ENCODE assay signal across 7 mouse cellular contexts in the genomic region with DNA sequence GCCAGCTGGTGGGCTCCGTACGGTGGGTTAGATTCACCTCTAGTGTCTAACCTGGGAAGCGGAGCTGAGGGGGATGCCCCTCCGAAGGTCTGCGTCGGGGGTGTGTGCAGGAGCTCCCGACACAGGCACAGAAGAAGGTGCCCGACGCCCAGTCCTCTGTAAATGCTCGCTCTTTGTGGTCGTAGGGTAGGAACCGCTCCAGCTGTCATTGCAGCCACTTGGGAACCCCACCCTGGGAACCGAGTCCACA. TPM values are rescaled to one million over a fixed set of nuclear protein-coding genes. Genes with fewer than 3 reads are reported as not detected.
A peak's percentile ranks its signal among the peaks of the same experiment; 100 is the strongest.
DNase-seq lines count a peak whose midpoint lies in the region; ATAC-seq and TF ChIP-seq lines count a peak whose summit lies in the region.

No protein-coding gene starts in this region.

- TF ChIP-seq CTCF in hindbrain, postnatal 0 days (IDR thresholded peaks at IDR 0.05; ENCODE audit: low read depth): no peak

- H3K27me3 ChIP-seq in lung, embryonic 16.5 days (ENCODE audit: control insufficient read depth, insufficient read depth, low read depth, low read length): no peaks in the 10 kb centered on the region
- no peaks in the 10 kb centered on the region for H3K27me3 ChIP-seq in embryonic facial prominence, embryonic 14.5 days (replicated peaks; ENCODE audit: control insufficient read depth, insufficient read depth, low read length)
- H3K27me3 ChIP-seq in hindbrain, postnatal 0 days (ENCODE audit: insufficient read depth, low read length): no peaks in the 10 kb centered on the region
- H3K27me3 ChIP-seq in midbrain, embryonic 15.5 days (replicated peaks): no peaks in the 10 kb centered on the region

- ATAC-seq in lung, embryonic 16.5 days (ENCODE audit: low read depth): peak; percentile 32
- ATAC-seq in embryonic facial prominence, embryonic 14.5 days (ENCODE audit: low read depth): peak; percentile 27; the same call in 1 of the 2 replicates
- peak; percentile 36 for ATAC-seq in hindbrain, postnatal 0 days
- peak; percentile 61; the same call in 1 of the 2 replicates for ATAC-seq in midbrain, embryonic 15.5 days (replicated peaks)

- peak overlapping the region; percentile 93 for H3K27ac ChIP-seq in lung, embryonic 16.5 days (ENCODE audit: low read length)
- peak overlapping the region; percentile 93 for H3K27ac ChIP-seq in embryonic facial prominence, embryonic 14.5 days (replicated peaks; ENCODE audit: low read depth, low read length)
- H3K27ac ChIP-seq in hindbrain, postnatal 0 days: peak overlapping the region; percentile 97
- peak overlapping the region; percentile 94 for H3K27ac ChIP-seq in midbrain, embryonic 15.5 days

- no peak for DNase-seq in lung, adult 18-20 months
- no peak for DNase-seq in embryonic facial prominence, embryonic 14.5 days (ENCODE audit: low spot score)
- no peak for DNase-seq in hindbrain, postnatal 0 days (ENCODE audit: low spot score)
- DNase-seq in adipocyte (ENCODE audit: low spot score): no peak
- DNase-seq in cerebellum, postnatal 4 days (ENCODE audit: low spot score in 2 of 2): no peak

- H3K36me3 ChIP-seq in lung, embryonic 16.5 days (ENCODE audit: control insufficient read depth, insufficient read depth, low read length): peaks cover 27% of the 10 kb centered on the region
- peaks cover 40% of the 10 kb centered on the region for H3K36me3 ChIP-seq in embryonic facial prominence, embryonic 14.5 days (ENCODE audit: control insufficient read depth, insufficient read depth, low read length)
- peaks cover 29% of the 10 kb centered on the region for H3K36me3 ChIP-seq in hindbrain, postnatal 0 days (ENCODE audit: insufficient read depth, low read length)
- peaks cover 32% of the 10 kb centered on the region for H3K36me3 ChIP-seq in midbrain, embryonic 15.5 days (replicated peaks)

- peaks cover 19% of the 10 kb centered on the region for H3K4me1 ChIP-seq in lung, embryonic 16.5 days (replicated peaks; ENCODE audit: control insufficient read depth, insufficient read depth, low read length)
- H3K4me1 ChIP-seq in embryonic facial prominence, embryonic 14.5 days (ENCODE audit: control insufficient read depth, insufficient read depth, low read length): peaks cover 12% of the 10 kb centered on the region
- peaks cover 6% of the 10 kb centered on the region for H3K4me1 ChIP-seq in hindbrain, postnatal 0 days (ENCODE audit: insufficient read depth, low read length)
- peaks cover 27% of the 10 kb centered on the region for H3K4me1 ChIP-seq in midbrain, embryonic 15.5 days

- H3K9me3 ChIP-seq in lung, embryonic 16.5 days (ENCODE audit: control insufficient read depth, low read length): no peaks in the 10 kb centered on the region
- no peaks in the 10 kb centered on the region for H3K9me3 ChIP-seq in embryonic facial prominence, embryonic 14.5 days (ENCODE audit: control insufficient read depth, low read length)
- no peaks in the 10 kb centered on the region for H3K9me3 ChIP-seq in hindbrain, postnatal 0 days (ENCODE audit: low read length)
- no peaks in the 10 kb centered on the region for H3K9me3 ChIP-seq in midbrain, embryonic 15.5 days

- 1% methylated on average over 13 of the region's 13 CpGs for WGBS in lung, embryonic 16.5 days
- WGBS in embryonic facial prominence, embryonic 14.5 days: 0% methylated on average over 9 of the region's 13 CpGs
- 0% methylated on average over 13 of the region's 13 CpGs for WGBS in hindbrain, postnatal 0 days
- WGBS in midbrain, embryonic 15.5 days: 0% methylated on average over 13 of the region's 13 CpGs

- peak overlapping the region; percentile 100 for H3K9ac ChIP-seq in lung, embryonic 16.5 days (ENCODE audit: low read length)
- H3K9ac ChIP-seq in embryonic facial prominence, embryonic 14.5 days (ENCODE audit: low read depth, low read length): peak overlapping the region; percentile 96
- peak overlapping the region; percentile 99 for H3K9ac ChIP-seq in hindbrain, postnatal 0 days (replicated peaks; ENCODE audit: low read length)
- H3K9ac ChIP-seq in midbrain, embryonic 15.5 days: peak overlapping the region; percentile 98

- H3K4me3 ChIP-seq in lung, embryonic 16.5 days (ENCODE audit: low read length): peak overlapping the region; percentile 92
- peak overlapping the region; percentile 85 for H3K4me3 ChIP-seq in embryonic facial prominence, embryonic 14.5 days (ENCODE audit: low read depth, low read length)
- peak overlapping the region; percentile 82 for H3K4me3 ChIP-seq in hindbrain, postnatal 0 days (ENCODE audit: low read length)
- H3K4me3 ChIP-seq in midbrain, embryonic 15.5 days: peak overlapping the region; percentile 95

- H3K4me2 ChIP-seq in lung, embryonic 16.5 days (ENCODE audit: low read depth, low read length): peak overlapping the region; percentile 70
- peak overlapping the region; percentile 68 for H3K4me2 ChIP-seq in embryonic facial prominence, embryonic 14.5 days (ENCODE audit: low read depth, low read length)
- H3K4me2 ChIP-seq in hindbrain, postnatal 0 days (ENCODE audit: low read depth, low read length): peak overlapping the region; percentile 71
- H3K4me2 ChIP-seq in midbrain, embryonic 15.5 days: peak overlapping the region; percentile 72

RNA-seq across cellular contexts. Expression of a gene that starts 0.7 kb away (rescaled TPM):
- 201 and 221 TPM in 2 replicates for polyA plus RNA-seq in lung, embryonic 16.5 days (2015; fragmentation: Nextera tagmentation; extraction: Ambion mirVana)
- polyA plus RNA-seq in embryonic facial prominence, embryonic 14.5 days (2014; fragmentation: Nextera tagmentation; extraction: Ambion mirVana): 205 and 223 TPM in 2 replicates
- 95.0 and 102 TPM in 2 replicates for total RNA-seq in hindbrain, postnatal 0 days (2014; rRNA removed)
- polyA plus RNA-seq in hindbrain, postnatal 0 days (2015; fragmentation: Nextera tagmentation; extraction: Ambion mirVana): 87.1 and 88.9 TPM in 2 replicates
- polyA plus RNA-seq in midbrain, embryonic 15.5 days (2015; fragmentation: Nextera tagmentation; extraction: Ambion mirVana): 152 and 159 TPM in 2 replicates

RNA-seq across cellular contexts. Expression of a gene that starts 20.8 kb away (rescaled TPM):
- 18.0 and 18.6 TPM in 2 replicates for polyA plus RNA-seq in lung, embryonic 16.5 days (2015; fragmentation: Nextera tagmentation; extraction: Ambion mirVana)
- 18.2 and 22.1 TPM in 2 replicates for polyA plus RNA-seq in embryonic facial prominence, embryonic 14.5 days (2014; fragmentation: Nextera tagmentation; extraction: Ambion mirVana)
- 10.1 and 10.5 TPM in 2 replicates for total RNA-seq in hindbrain, postnatal 0 days (2014; rRNA removed)
- 5.8 and 6.6 TPM in 2 replicates for polyA plus RNA-seq in hindbrain, postnatal 0 days (2015; fragmentation: Nextera tagmentation; extraction: Ambion mirVana)
- 12.1 and 13.6 TPM in 2 replicates for polyA plus RNA-seq in midbrain, embryonic 15.5 days (2015; fragmentation: Nextera tagmentation; extraction: Ambion mirVana)

RNA-seq across cellular contexts. Expression of a gene that starts 48.3 kb away (rescaled TPM):
- polyA plus RNA-seq in lung, embryonic 16.5 days (2015; fragmentation: Nextera tagmentation; extraction: Ambion mirVana): 0.04 TPM in 1 of 2 replicates, not detected in the other
- polyA plus RNA-seq in embryonic facial prominence, embryonic 14.5 days (2014; fragmentation: Nextera tagmentation; extraction: Ambion mirVana): not detected in 2 replicates
- not detected in 2 replicates for total RNA-seq in hindbrain, postnatal 0 days (2014; rRNA removed)
- not detected in 2 replicates for polyA plus RNA-seq in hindbrain, postnatal 0 days (2015; fragmentation: Nextera tagmentation; extraction: Ambion mirVana)
- 0.12 and 0.13 TPM in 2 replicates for polyA plus RNA-seq in midbrain, embryonic 15.5 days (2015; fragmentation: Nextera tagmentation; extraction: Ambion mirVana)
